Mouse (Mus musculus): ENCODE data around the gene Steap3.

DNA sequence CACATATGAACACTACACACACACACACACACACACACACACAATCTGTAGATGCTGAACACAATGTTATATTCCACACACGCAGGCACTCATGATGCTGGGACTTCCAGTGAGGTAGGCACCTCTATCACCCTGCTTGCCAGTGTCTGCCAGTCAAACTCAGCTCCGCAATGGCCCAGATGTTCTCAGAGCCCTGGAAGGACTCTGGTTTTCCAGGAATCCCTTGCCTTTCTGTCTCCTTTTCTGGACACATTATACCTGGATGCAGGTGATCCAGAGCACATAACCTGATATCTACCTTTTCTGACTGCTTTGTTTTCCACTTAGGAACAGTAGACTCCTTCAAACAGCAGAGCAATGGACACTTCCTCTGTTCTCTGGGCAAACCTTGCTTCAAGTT is 75.8 kb downstream of the Steap3 start:
- no peak for TF ChIP-seq CTCF (IDR thresholded peaks at IDR 0.05; ENCODE audit: low read depth)
- no peak for TF ChIP-seq EP300 (IDR thresholded peaks at IDR 0.05; ENCODE audit: low read depth)
